8 mouse cellular contexts compared by ENCODE assay signal in genomic region chr2:165881220-165881584, GRCm38 (mm10). TPM values are rescaled to one million over a fixed set of nuclear protein-coding genes. Genes with fewer than 3 reads are reported as not detected.
DNase-seq lines count a peak whose midpoint lies in the region; ATAC-seq and TF ChIP-seq lines count a peak whose summit lies in the region.

No protein-coding gene starts in this region.

- H3K9me3 ChIP-seq in heart, embryonic 12.5 days (replicated peaks), result no peaks in the 10 kb centered on the region
- H3K9me3 ChIP-seq in G1E (replicated peaks), result no peaks in the 10 kb centered on the region
- no peaks in the 10 kb centered on the region for H3K9me3 ChIP-seq in hindbrain, embryonic 10.5 days

- no peak for DNase-seq in heart, postnatal 10 days
- no peak for DNase-seq in G1E (ENCODE audit: low spot score)
- DNase-seq in hindbrain, embryonic 10.5 days (ENCODE audit: low spot score), result no peak
- no peak for DNase-seq in left cerebral cortex, postnatal 10 days (ENCODE audit: extremely low spot score in 1 of 2, low spot score in 2 of 2)

- 19% methylated on average over 3 of the region's 3 CpGs for WGBS in heart, embryonic 12.5 days
- WGBS in hindbrain, embryonic 10.5 days, result 0% methylated on average over 3 of the region's 3 CpGs
- WGBS in macrophage (ENCODE audit: missing documents), result 20% methylated on average over 1 of the region's 3 CpGs

- H3K9ac ChIP-seq in heart, embryonic 12.5 days, result no peak overlapping the region; the same call in 1 of the 2 replicates

- no peaks in the 10 kb centered on the region for H3K36me3 ChIP-seq in heart, embryonic 12.5 days
- H3K36me3 ChIP-seq in G1E (replicated peaks), result peaks cover 63% of the 10 kb centered on the region
- peaks cover 8% of the 10 kb centered on the region; the same call in 1 of the 2 replicates for H3K36me3 ChIP-seq in hindbrain, embryonic 10.5 days
- peaks cover 21% of the 10 kb centered on the region for H3K36me3 ChIP-seq in macrophage (ENCODE audit: inconsistent target)

- peak overlapping the region; percentile 100 for H3K27ac ChIP-seq in heart, embryonic 12.5 days (ENCODE audit: poor library complexity, severe bottlenecking)
- peak overlapping the region; percentile 98 for H3K27ac ChIP-seq in hindbrain, embryonic 10.5 days
- H3K27ac ChIP-seq in macrophage, result peak overlapping the region; percentile 97

- H3K4me3 ChIP-seq in heart, embryonic 12.5 days, result 0 out of 2 replicates have a peak overlapping the region, but pooled peaks have one; percentile 6
- peak overlapping the region; percentile 73; the same call in 1 of the 2 replicates for H3K4me3 ChIP-seq in G1E (ENCODE audit: low read depth, low read length)
- H3K4me3 ChIP-seq in hindbrain, embryonic 10.5 days, result peak overlapping the region; percentile 51
- no peak overlapping the region for H3K4me3 ChIP-seq in macrophage (ENCODE audit: inconsistent target)

- no peaks in the 10 kb centered on the region for H3K27me3 ChIP-seq in heart, embryonic 12.5 days (replicated peaks)
- no peaks in the 10 kb centered on the region for H3K27me3 ChIP-seq in G1E (ENCODE audit: insufficient read depth, low read length)
- H3K27me3 ChIP-seq in hindbrain, embryonic 10.5 days (ENCODE audit: insufficient read depth, poor library complexity, severe bottlenecking), result no peaks in the 10 kb centered on the region

- peaks cover 97% of the 10 kb centered on the region for H3K4me1 ChIP-seq in heart, embryonic 12.5 days (replicated peaks)
- H3K4me1 ChIP-seq in G1E (ENCODE audit: insufficient read depth, low read depth, low read length), result peaks cover 94% of the 10 kb centered on the region
- H3K4me1 ChIP-seq in hindbrain, embryonic 10.5 days (replicated peaks), result peaks cover 100% of the 10 kb centered on the region

- H3K79me2 ChIP-seq in macrophage (ENCODE audit: inconsistent target), result peaks cover 79% of the 10 kb centered on the region

- peak overlapping the region; percentile 81 for H3K4me2 ChIP-seq in heart, embryonic 12.5 days

- ATAC-seq in heart, embryonic 12.5 days (ENCODE audit: insufficient number of reproducible peaks, low FRiP score), result no peak
- no peak for ATAC-seq in G1E (ENCODE audit: extremely low read depth, insufficient number of reproducible peaks, low FRiP score, poor library complexity, severe bottlenecking)
- no peak for ATAC-seq in erythroblast, adult 5-6 weeks (replicated peaks; ENCODE audit: low FRiP score, poor library complexity, severe bottlenecking)
- no peak for ATAC-seq in erythroid progenitor cell, adult 5-6 weeks (replicated peaks; ENCODE audit: low FRiP score, poor library complexity, severe bottlenecking)

- intact Hi-C loops in heart, postnatal 10 days (cut with DNase I), result no loop called here
- intact Hi-C loops in left cerebral cortex, postnatal 10 days (cut with DNase I), result no loop called here

- no peak for TF ChIP-seq CTCF in G1E (IDR thresholded peaks at IDR 0.05; ENCODE audit: low read depth, low read length)

RNA-seq across cellular contexts. Expression of gene Zmynd8, which starts 17.6 kb away (rescaled TPM):
- 44.7 and 48.0 TPM in 2 replicates for polyA plus RNA-seq in heart, embryonic 12.5 days (2016; fragmentation: Nextera tagmentation; extraction: Ambion mirVana)
- total RNA-seq in heart, postnatal 10 days (2021), result 10 to 100 TPM; 48.7 to 55.5 TPM
- 144 and 153 TPM in 2 replicates for total RNA-seq in G1E (2014; fragmentation: Nextera tagmentation)
- total RNA-seq in G1E (2017), result 42.5 and 54.5 TPM in 2 replicates
- 69.5 and 82.4 TPM in 2 replicates for polyA plus RNA-seq in G1E (2012)
- 60.0 and 65.2 TPM in 2 replicates for polyA plus RNA-seq in hindbrain, embryonic 10.5 days (2016; fragmentation: Nextera tagmentation; extraction: Ambion mirVana)
- total RNA-seq in macrophage (2018; cell fraction: chromatin; rRNA removed), result 100 to 1,000 TPM; 113 to 715 (median 441) TPM
- 100 to 1,000 TPM in 8 of 26 experiments, 10 to 100 TPM in 18; 32.1 to 112 (median 96.4) TPM for total RNA-seq in macrophage (2018; cell fraction: cytosol; rRNA removed)
- 100 to 1,000 TPM in 22 of 26 experiments, 10 to 100 TPM in 4; 57.9 to 347 (median 193) TPM for total RNA-seq in macrophage (2018; cell fraction: nucleus; rRNA removed)
- polyA plus RNA-seq in macrophage (2018), result 52.3 to 95.5 TPM (median 75.2 TPM) in 3 replicates
- total RNA-seq in erythroblast, adult 5-6 weeks (2015; ENCODE audit: low replicate concordance), result 60.1 and 81.1 TPM in 2 replicates
- total RNA-seq in erythroblast, adult 5-6 weeks (2017; ENCODE audit: low replicate concordance), result 83.9 and 95.3 TPM in 2 replicates
- 55.3 and 129 TPM in 2 replicates for total RNA-seq in erythroid progenitor cell, adult 5-6 weeks (2015; ENCODE audit: low replicate concordance)
- 59.5 and 85.9 TPM in 2 replicates for total RNA-seq in erythroid progenitor cell, adult 5-6 weeks (2017; ENCODE audit: low replicate concordance)
- 100 to 1,000 TPM; 101 to 104 TPM for total RNA-seq in left cerebral cortex, postnatal 10 days (2021)
